Mouse (Mus musculus): ENCODE results near the gene Uchl5. TPM values are rescaled to one million over a fixed set of nuclear protein-coding genes. Genes with fewer than 3 reads are reported as not detected.

Uchl5 gene
- 141 and 150 TPM in 2 replicates for polyA plus RNA-seq (2014; fragmentation: Nextera tagmentation; extraction: Ambion mirVana)

- DNase-seq (ENCODE audit: low spot score) (peak; percentile 98), ATAC-seq (replicated peaks; ENCODE audit: low FRiP score) (peak; percentile 92)
- WGBS, result 1% methylated on average over 84 of the region's 84 CpGs
- Histone ChIP-seq H3K9me3 (ENCODE audit: control insufficient read depth, low read length) (no peaks in the 10 kb centered on the region), H3K36me3 (ENCODE audit: control insufficient read depth, insufficient read depth, low read length) (no peaks in the 10 kb centered on the region), H3K4me1 (replicated peaks; ENCODE audit: control insufficient read depth, insufficient read depth, low read length) (peaks cover 14% of the 10 kb centered on the region), H3K27ac (ENCODE audit: low read depth, low read length) (peak within 1 kb of the TSS; percentile 75), H3K4me2 (peak within 1 kb of the TSS; percentile 95), H3K27me3 (replicated peaks; ENCODE audit: control insufficient read depth, insufficient read depth, low read length) (no peaks in the 10 kb centered on the region), H3K4me3 (ENCODE audit: low read depth, low read length) (peak within 1 kb of the TSS; percentile 94), H3K9ac (ENCODE audit: low read depth, low read length) (peak within 1 kb of the TSS; percentile 92)
These were observed at the start of gene Uchl5, which contains the start of gene Trove2 for GRCm38 (mm10) chr1:143776446-143777411. TSS of gene Uchl5 (plus strand) at chr1:143777272. TSS of gene Trove2 (minus strand) at chr1:143777068.

GRCm38 (mm10) chr1:143727701-143728445, 49.2 kb upstream of the Uchl5 start:
- Histone ChIP-seq H3K9me3 (ENCODE audit: control insufficient read depth, low read length) (no peaks in the 10 kb centered on the region), H3K4me3 (ENCODE audit: low read depth, low read length) (no peak overlapping the region)
- WGBS, result 55% methylated on average over 9 of the region's 9 CpGs

DNA sequence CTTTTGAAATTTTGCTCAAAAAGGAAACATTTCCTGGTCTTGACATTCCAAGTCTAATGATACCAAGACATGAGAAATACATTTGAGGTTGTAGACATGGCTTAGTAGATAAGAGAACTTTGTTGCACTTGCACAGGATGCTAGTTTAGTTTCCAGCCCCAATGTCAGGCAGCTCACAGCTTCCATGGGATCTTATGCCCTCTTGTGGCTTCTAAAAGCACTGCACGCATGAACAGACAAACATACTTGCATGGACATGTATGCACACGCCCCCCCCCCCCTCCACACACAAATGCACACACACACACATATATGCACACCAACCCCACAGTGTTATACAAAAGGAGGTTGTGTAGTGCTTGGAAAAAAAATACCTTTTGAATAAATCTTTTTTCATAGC, 46.2 kb upstream of the Uchl5 start:
- Histone ChIP-seq H3K4me3 (ENCODE audit: low read depth, low read length) (no peak overlapping the region), H3K27me3 (replicated peaks; ENCODE audit: control insufficient read depth, insufficient read depth, low read length) (no peaks in the 10 kb centered on the region), H3K36me3 (ENCODE audit: control insufficient read depth, insufficient read depth, low read length) (no peaks in the 10 kb centered on the region), H3K4me2 (no peak overlapping the region), H3K27ac (ENCODE audit: low read depth, low read length) (no peak overlapping the region), H3K9me3 (ENCODE audit: control insufficient read depth, low read length) (no peaks in the 10 kb centered on the region), H3K9ac (ENCODE audit: low read depth, low read length) (no peak overlapping the region), H3K4me1 (replicated peaks; ENCODE audit: control insufficient read depth, insufficient read depth, low read length) (no peaks in the 10 kb centered on the region)
- ATAC-seq (replicated peaks; ENCODE audit: low FRiP score), result peak; percentile 60; the same call in 1 of the 2 replicates
- 67% methylated on average over 2 of the region's 2 CpGs for WGBS
- no peak for DNase-seq (ENCODE audit: low spot score)

More at GRCm38 (mm10) chr1:143727701-143728445, 49.2 kb upstream of the Uchl5 start:
- Histone ChIP-seq H3K27me3 (replicated peaks; ENCODE audit: control insufficient read depth, insufficient read depth, low read length) (no peaks in the 10 kb centered on the region), H3K4me1 (replicated peaks; ENCODE audit: control insufficient read depth, insufficient read depth, low read length) (peaks cover 4% of the 10 kb centered on the region; the same call in 1 of the 2 replicates), H3K27ac (ENCODE audit: low read depth, low read length) (no peak overlapping the region), H3K4me2 (no peak overlapping the region), H3K36me3 (ENCODE audit: control insufficient read depth, insufficient read depth, low read length) (no peaks in the 10 kb centered on the region), H3K9ac (ENCODE audit: low read depth, low read length) (no peak overlapping the region)
- ATAC-seq (replicated peaks; ENCODE audit: low FRiP score), result no peak
- no peak for DNase-seq (ENCODE audit: low spot score)

- 54% methylated on average over 4 of the region's 4 CpGs for WGBS
- no peak for DNase-seq (ENCODE audit: low spot score)
- Histone ChIP-seq H3K27ac (ENCODE audit: low read depth, low read length) (no peak overlapping the region), H3K4me1 (replicated peaks; ENCODE audit: control insufficient read depth, insufficient read depth, low read length) (no peaks in the 10 kb centered on the region), H3K9ac (ENCODE audit: low read depth, low read length) (no peak overlapping the region), H3K9me3 (ENCODE audit: control insufficient read depth, low read length) (no peaks in the 10 kb centered on the region), H3K36me3 (ENCODE audit: control insufficient read depth, insufficient read depth, low read length) (no peaks in the 10 kb centered on the region), H3K4me2 (no peak overlapping the region), H3K27me3 (replicated peaks; ENCODE audit: control insufficient read depth, insufficient read depth, low read length) (no peaks in the 10 kb centered on the region), H3K4me3 (ENCODE audit: low read depth, low read length) (no peak overlapping the region)
- no peak for ATAC-seq (replicated peaks; ENCODE audit: low FRiP score)
These were observed 45.4 kb upstream of the Uchl5 start for GRCm38 (mm10) chr1:143731691-143732090.

- 81% methylated on average over 5 of the region's 5 CpGs for whole genome bisulfite sequencing
- ATAC-seq (replicated peaks; ENCODE audit: low FRiP score), result no peak
These were observed 43.1 kb upstream of the Uchl5 start for GRCm38 (mm10) chr1:143733914-143734410.

DNA sequence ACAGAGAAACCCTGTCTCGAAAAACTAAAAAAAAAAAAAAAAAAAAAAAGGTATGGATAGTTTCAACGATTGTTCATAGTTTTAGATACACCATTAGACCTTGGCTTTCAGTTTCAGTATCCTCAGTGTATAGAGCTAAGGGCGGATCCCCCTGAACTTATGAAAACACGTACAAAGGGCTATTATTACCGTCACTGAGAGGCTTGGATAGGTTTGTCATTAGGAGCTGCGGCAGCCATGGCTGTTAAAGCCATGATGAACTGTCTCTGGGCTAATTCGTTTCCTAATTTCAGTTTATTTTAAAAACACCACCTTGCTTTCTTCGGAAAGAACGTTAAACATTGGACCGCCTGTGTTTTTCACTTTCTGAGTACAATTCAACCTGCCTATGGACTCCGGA, 38.3 kb upstream of the Uchl5 start:
- 0 out of 2 replicates have a peak, but pooled peaks have one; percentile 6 for ATAC-seq (replicated peaks; ENCODE audit: low FRiP score)
- Histone ChIP-seq H3K4me3 (ENCODE audit: low read depth, low read length) (peak overlapping the region; percentile 84), H3K27ac (ENCODE audit: low read depth, low read length) (peak overlapping the region; percentile 55; the same call in 1 of the 2 replicates), H3K27me3 (replicated peaks; ENCODE audit: control insufficient read depth, insufficient read depth, low read length) (no peaks in the 10 kb centered on the region), H3K4me1 (replicated peaks; ENCODE audit: control insufficient read depth, insufficient read depth, low read length) (no peaks in the 10 kb centered on the region; the same call in 1 of the 2 replicates), H3K36me3 (ENCODE audit: control insufficient read depth, insufficient read depth, low read length) (peaks cover 5% of the 10 kb centered on the region; the same call in 1 of the 2 replicates), H3K9me3 (ENCODE audit: control insufficient read depth, low read length) (no peaks in the 10 kb centered on the region), H3K9ac (ENCODE audit: low read depth, low read length) (peak overlapping the region; percentile 81), H3K4me2 (peak overlapping the region; percentile 72)
- 26% methylated on average over 11 of the region's 11 CpGs for WGBS
- DNase-seq (ENCODE audit: low spot score), result no peak

More at GRCm38 (mm10) chr1:143733914-143734410, 43.1 kb upstream of the Uchl5 start:
- H3K9me3 ChIP-seq (ENCODE audit: control insufficient read depth, low read length), result no peaks in the 10 kb centered on the region
- no peak for DNase-seq (ENCODE audit: low spot score)
- no peaks in the 10 kb centered on the region for H3K27me3 ChIP-seq (replicated peaks; ENCODE audit: control insufficient read depth, insufficient read depth, low read length)
- H3K36me3 ChIP-seq (ENCODE audit: control insufficient read depth, insufficient read depth, low read length), result no peaks in the 10 kb centered on the region
- no peak overlapping the region for H3K27ac ChIP-seq (ENCODE audit: low read depth, low read length)
- no peak overlapping the region for H3K9ac ChIP-seq (ENCODE audit: low read depth, low read length)
- no peak overlapping the region for H3K4me2 ChIP-seq
- H3K4me3 ChIP-seq (ENCODE audit: low read depth, low read length), result no peak overlapping the region
- H3K4me1 ChIP-seq (replicated peaks; ENCODE audit: control insufficient read depth, insufficient read depth, low read length), result no peaks in the 10 kb centered on the region

GRCm38 (mm10) chr1:143739361-143740350, 37.4 kb upstream of the Uchl5 start:
- under 1% methylated on average over 60 of the region's 71 CpGs for WGBS
- H3K27ac ChIP-seq (ENCODE audit: low read depth, low read length), result peak overlapping the region; percentile 82
- peak overlapping the region; percentile 72 for H3K4me2 ChIP-seq
- peaks cover 5% of the 10 kb centered on the region; the same call in 1 of the 2 replicates for H3K36me3 ChIP-seq (ENCODE audit: control insufficient read depth, insufficient read depth, low read length)
- ATAC-seq (replicated peaks; ENCODE audit: low FRiP score) (peak; percentile 88), DNase-seq (ENCODE audit: low spot score) (peak; percentile 89)
- H3K4me1 ChIP-seq (replicated peaks; ENCODE audit: control insufficient read depth, insufficient read depth, low read length), result no peaks in the 10 kb centered on the region; the same call in 1 of the 2 replicates
- no peaks in the 10 kb centered on the region for H3K9me3 ChIP-seq (ENCODE audit: control insufficient read depth, low read length)
- H3K27me3 ChIP-seq (replicated peaks; ENCODE audit: control insufficient read depth, insufficient read depth, low read length), result no peaks in the 10 kb centered on the region
- H3K9ac ChIP-seq (ENCODE audit: low read depth, low read length), result peak overlapping the region; percentile 81
- H3K4me3 ChIP-seq (ENCODE audit: low read depth, low read length), result peak overlapping the region; percentile 84
